Mouse (Mus musculus) monocyte, adult 5-6 weeks (primary cell): ENCODE measurements around the gene Ppp1r3c. TPM values are rescaled to one million over a fixed set of nuclear protein-coding genes. Genes with fewer than 3 reads are reported as not detected.

ENCODE experiments used
- ATAC-seq: fragments of 153-309, 156-312 bp; replicated peaks from 2 replicates; pipeline ENCODE4 v1.8.0; 2017; ENCODE audit warnings: mild to moderate bottlenecking; ENCODE audit not compliant: low TSS enrichment, insufficient number of reproducible peaks, severe bottlenecking, poor library complexity, low FRiP score
- total RNA-seq: library from RNA; stranded (forward); fragments of 200-1000, 200-491, 200-594 nt; gene quantifications from 3 replicates; pipeline ENCODE4 v1.2.3, GENCODE M21; 2017

Gene Ppp1r3c
- total RNA-seq, 1 experiment from 2014 or later: not detected

GRCm38 (mm10) chr19:36728741-36729460, 7.6 kb downstream of the Ppp1r3c start:
- no peak for ATAC-seq

GRCm38 (mm10) chr19:36724970-36725369, 11.5 kb downstream of the Ppp1r3c start:
- ATAC-seq: no peak

- ATAC-seq: no peak
These were observed 15.3 kb downstream of the Ppp1r3c start for GRCm38 (mm10) chr19:36721139-36721538.

- ATAC-seq: no peak
These were observed 20.2 kb downstream of the Ppp1r3c start for GRCm38 (mm10) chr19:36716221-36716620.

DNA sequence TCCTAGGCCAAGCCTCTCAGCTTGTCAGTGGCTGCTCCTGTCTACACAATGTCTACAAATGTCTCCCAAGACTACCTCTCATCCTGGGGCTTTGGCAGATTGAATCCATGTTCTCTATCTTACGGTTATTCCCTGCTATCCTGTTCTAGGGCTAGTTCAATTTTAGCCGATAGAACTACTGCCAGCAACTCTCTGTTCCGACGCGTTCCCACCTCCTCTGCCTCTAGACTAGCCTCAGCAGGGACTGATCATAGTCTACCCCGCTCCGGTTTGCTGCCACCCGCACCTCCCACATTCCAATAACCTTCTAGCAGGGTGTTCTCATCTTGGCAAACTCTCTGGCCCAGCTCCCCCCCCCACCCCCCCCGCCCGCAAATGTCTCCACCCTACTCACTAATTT, 20.9 kb downstream of the Ppp1r3c start:
- no peak for ATAC-seq

DNA sequence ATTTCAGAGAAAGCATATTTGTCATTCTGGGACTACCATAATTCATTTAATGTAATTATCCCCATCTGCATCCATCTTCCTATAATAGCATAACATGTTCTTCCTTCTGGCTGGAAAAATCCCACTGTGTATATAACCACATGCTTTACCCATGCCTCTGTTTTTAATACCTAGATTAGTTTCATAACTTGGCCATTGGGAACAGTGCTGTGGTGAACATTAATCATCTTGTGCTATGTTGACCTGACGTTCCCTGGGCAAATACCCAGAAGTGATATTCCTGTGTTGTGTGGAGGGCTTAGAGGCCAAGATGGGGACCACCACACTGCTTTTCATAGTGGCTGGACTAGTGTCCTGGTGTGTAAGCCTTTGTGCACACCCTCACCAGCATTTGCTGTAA, 22.0 kb downstream of the Ppp1r3c start:
- no peak for ATAC-seq

- no peak for ATAC-seq
These were observed 23.4 kb downstream of the Ppp1r3c start for GRCm38 (mm10) chr19:36713092-36713491.

GRCm38 (mm10) chr19:36706195-36706594, 30.3 kb downstream of the Ppp1r3c start:
- ATAC-seq: no peak

DNA sequence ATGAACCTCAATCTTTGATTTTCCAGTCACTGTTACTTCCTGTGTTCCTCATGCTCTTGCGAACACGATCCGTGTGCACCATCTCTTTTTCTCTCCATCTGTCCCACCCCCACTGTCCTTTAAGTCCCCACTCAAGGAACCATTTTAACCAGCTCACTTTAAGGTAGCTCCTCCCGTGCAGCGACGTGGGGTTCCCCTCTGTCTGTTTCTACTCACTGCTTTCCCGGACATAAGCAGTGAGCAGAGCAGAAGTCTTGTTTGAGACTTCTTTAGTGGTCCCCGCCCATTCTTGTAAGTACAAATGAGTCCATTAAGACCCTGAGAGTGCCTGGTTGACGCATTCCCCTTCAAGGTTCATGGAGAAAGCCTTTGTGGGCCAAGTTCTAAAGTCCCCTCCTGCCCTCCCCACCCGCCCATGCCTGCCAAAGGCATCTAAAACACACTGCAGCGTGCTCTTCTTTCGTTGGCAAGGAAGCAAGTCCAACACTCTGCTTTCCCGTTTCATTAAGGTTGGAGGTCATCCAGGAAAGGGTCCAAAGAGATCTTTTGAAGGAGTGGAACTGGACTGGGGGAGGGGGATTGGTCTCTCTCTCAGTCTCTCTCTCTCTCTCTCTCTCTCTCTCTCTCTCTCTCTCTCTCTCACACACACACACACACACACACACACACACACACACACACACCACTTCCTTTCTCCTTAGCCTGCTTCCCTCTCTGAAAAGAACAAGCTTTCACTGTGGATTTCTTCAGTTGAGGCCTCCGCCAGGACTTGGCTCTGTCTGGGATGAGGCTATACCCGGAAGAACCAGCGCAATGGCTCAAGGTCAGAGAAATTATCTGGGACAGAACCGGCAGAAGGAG, 30.9 kb downstream of the Ppp1r3c start:
- no peak for ATAC-seq

GRCm38 (mm10) chr19:36704763-36705162, 31.7 kb downstream of the Ppp1r3c start:
- no peak for ATAC-seq

GRCm38 (mm10) chr19:36701809-36702622, 34.4 kb downstream of the Ppp1r3c start:
- ATAC-seq: no peak

DNA sequence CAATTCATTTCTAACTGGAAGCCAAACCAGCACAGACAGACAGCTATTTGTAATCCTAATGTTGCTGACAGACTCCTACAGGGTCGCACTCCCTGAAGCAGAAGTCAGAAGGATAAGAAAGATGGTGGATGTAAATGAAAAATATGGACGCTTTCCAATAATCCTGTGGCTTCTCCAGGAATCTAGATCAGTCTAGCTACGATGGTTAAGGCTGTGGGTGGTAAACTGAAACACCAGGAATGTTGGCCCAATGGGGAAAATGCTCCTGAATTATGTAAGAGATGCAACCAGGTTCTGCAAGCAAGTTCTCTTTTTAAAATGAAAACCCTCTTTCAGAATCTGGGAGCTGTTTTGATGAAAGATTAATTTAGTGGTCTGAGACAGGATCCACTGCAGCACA, 35.1 kb downstream of the Ppp1r3c start:
- ATAC-seq: no peak

- no peak for ATAC-seq
These were observed 35.5 kb downstream of the Ppp1r3c start for GRCm38 (mm10) chr19:36700937-36701336.

- no peak for ATAC-seq
These were observed 37.3 kb downstream of the Ppp1r3c start for GRCm38 (mm10) chr19:36699151-36699550.

DNA sequence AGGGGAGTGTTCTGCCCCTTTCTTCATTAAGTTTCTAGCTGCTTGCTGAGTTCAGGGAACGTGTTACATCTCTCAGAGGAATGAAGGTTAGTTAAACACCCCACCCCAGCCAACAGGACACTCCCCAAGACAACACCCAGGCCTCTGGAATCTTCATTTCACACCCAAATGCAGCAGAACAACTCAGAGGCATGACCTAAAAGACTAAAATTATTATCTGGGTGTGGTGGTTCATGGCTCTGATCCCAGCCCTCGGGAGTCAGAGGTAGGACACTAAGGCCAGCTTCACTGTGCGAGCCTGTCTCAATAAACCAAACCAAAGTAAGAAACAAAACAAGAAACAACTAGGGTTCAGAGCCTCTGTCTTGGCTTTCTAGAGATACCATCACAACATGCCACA, 38.3 kb downstream of the Ppp1r3c start:
- ATAC-seq: no peak

DNA sequence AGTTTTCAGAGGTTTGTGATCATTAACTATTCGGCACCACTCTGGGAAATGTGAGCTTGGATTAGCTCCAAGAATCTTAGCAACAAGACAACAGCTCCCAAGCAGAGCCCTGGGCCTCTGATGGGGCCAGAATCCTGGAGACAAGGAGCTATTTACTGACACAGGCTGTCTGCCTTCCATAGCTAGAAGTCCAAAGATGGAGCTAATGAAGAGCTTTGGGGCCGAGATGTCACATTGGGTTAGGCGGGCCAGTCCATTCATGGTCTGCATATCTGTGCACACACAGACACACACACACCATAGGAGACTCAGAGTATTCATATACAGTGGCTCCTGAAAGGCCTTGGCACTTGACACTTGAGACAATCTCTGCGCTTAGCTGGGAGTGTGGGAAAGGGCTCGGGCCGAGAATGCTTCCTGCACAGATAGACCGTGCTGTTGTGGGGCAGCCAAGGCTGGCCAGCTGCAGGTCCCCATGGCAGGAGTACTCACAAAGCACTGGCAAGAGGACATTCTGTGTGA, 39.8 kb downstream of the Ppp1r3c start:
- no peak for ATAC-seq

DNA sequence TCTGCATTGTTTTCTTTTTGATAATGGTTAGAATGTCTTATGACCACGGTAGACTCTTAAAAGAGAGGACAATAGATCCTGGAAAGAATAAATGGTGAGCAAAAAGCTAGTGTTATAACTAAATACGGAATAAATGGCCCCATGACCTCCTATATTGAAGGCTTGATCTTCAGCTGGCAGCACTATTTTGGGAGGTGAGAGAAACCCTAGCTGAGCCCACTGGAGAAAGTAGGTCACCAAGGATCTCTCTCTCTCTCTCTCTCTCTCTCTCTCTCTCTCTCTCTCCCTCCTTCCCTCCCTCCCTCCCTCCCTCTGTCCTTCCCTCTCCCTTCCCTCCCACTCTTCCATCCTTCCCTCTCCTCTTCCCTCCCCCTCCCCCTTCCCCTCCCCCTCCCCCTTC, 42.9 kb downstream of the Ppp1r3c start:
- ATAC-seq: no peak

GRCm38 (mm10) chr19:36691941-36692340, 44.5 kb downstream of the Ppp1r3c start:
- no peak for ATAC-seq

- no peak for ATAC-seq
These were observed 45.2 kb downstream of the Ppp1r3c start for GRCm38 (mm10) chr19:36691245-36691644.
